In genomic region chr3:39220707-39221034, GRCm38 (mm10) we compare ENCODE assay signal across 9 mouse cellular contexts.
DNase-seq lines count a peak whose midpoint lies in the region; ATAC-seq and TF ChIP-seq lines count a peak whose summit lies in the region.
"Had no signal": no experiment of that assay in that cellular context is flagged by ENCODE, and none has a peak within 500 bp of the region (broad histone marks: within the 10 kb centered on the region; RNA-seq: fewer than 3 reads in every experiment).

No protein-coding gene starts in this region.

- no peaks in the 10 kb centered on the region for H3K27me3 ChIP-seq in forebrain, embryonic 14.5 days (replicated peaks; ENCODE audit: control insufficient read depth, insufficient read depth, low read length)
- H3K27me3 ChIP-seq in hindbrain, postnatal 0 days (ENCODE audit: insufficient read depth, low read length) = no peaks in the 10 kb centered on the region

- H3K9me3 ChIP-seq in forebrain, embryonic 14.5 days (replicated peaks; ENCODE audit: control insufficient read depth, low read length) = no peaks in the 10 kb centered on the region
- H3K9me3 ChIP-seq in hindbrain, postnatal 0 days (ENCODE audit: low read length) = no peaks in the 10 kb centered on the region

- DNase-seq in adrenal gland, postnatal 14 days = peak; percentile 23
- DNase-seq in adrenal gland, adult 8-10 months = no peak
- DNase-seq in forebrain, embryonic 14.5 days (ENCODE audit: low spot score) = peak; percentile 48
- DNase-seq in hindbrain, postnatal 0 days (ENCODE audit: low spot score) = peak; percentile 16
- peak; percentile 60 for DNase-seq in lung, postnatal 36 days
- DNase-seq in c-Kit-positive CD71-positive TER-119-positive erythroid progenitor cells, embryonic 14.5 days (ENCODE audit: low spot score) = no peak
- no peak for DNase-seq in frontal cortex, postnatal 36 days (ENCODE audit: low spot score in 2 of 2)
- no peak for DNase-seq in gastrocnemius, postnatal 10 days

- H3K4me1 ChIP-seq in forebrain, embryonic 14.5 days (ENCODE audit: control insufficient read depth, insufficient read depth, low read length) = peaks cover 9% of the 10 kb centered on the region
- no peaks in the 10 kb centered on the region for H3K4me1 ChIP-seq in hindbrain, postnatal 0 days (ENCODE audit: insufficient read depth, low read length)

- H3K9ac ChIP-seq in forebrain, embryonic 14.5 days (ENCODE audit: low read length) = no peak overlapping the region
- H3K9ac ChIP-seq in hindbrain, postnatal 0 days (replicated peaks; ENCODE audit: low read length) = no peak overlapping the region

- H3K4me3 ChIP-seq in forebrain, embryonic 14.5 days (ENCODE audit: low read depth, low read length) = no peak overlapping the region
- no peak overlapping the region for H3K4me3 ChIP-seq in hindbrain, postnatal 0 days (ENCODE audit: low read length)

- 0 out of 2 replicates have a peak overlapping the region, but pooled peaks have one; percentile 3 for H3K4me2 ChIP-seq in forebrain, embryonic 14.5 days (ENCODE audit: low read length)
- H3K4me2 ChIP-seq in hindbrain, postnatal 0 days (ENCODE audit: low read depth, low read length) = no peak overlapping the region

- 8% methylated on average over 2 of the region's 2 CpGs for WGBS in forebrain, embryonic 14.5 days
- WGBS in hindbrain, postnatal 0 days = 16% methylated on average over 2 of the region's 2 CpGs

- ATAC-seq in forebrain, embryonic 14.5 days = peak; percentile 70
- ATAC-seq in hindbrain, postnatal 0 days = 0 out of 2 replicates have a peak, but pooled peaks have one; percentile 2

- no peak overlapping the region for H3K27ac ChIP-seq in forebrain, embryonic 14.5 days (ENCODE audit: low read depth, low read length)
- H3K27ac ChIP-seq in hindbrain, postnatal 0 days = no peak overlapping the region
- H3K27ac ChIP-seq: macrophage had no signal

- no peaks in the 10 kb centered on the region for H3K36me3 ChIP-seq in forebrain, embryonic 14.5 days (ENCODE audit: control insufficient read depth, insufficient read depth, low read length)
- H3K36me3 ChIP-seq in hindbrain, postnatal 0 days (ENCODE audit: insufficient read depth, low read length) = no peaks in the 10 kb centered on the region

- TF ChIP-seq CTCF in hindbrain, postnatal 0 days (IDR thresholded peaks at IDR 0.05; ENCODE audit: low read depth) = peak; percentile 54

Comparison
In these comparisons a context has a peak if more than half of its experiments do, and no peak if none do; other contexts are left out.
1. DNase-seq: peak in adrenal gland, postnatal 14 days (single experiment), forebrain, embryonic 14.5 days (single experiment), hindbrain, postnatal 0 days (single experiment) and lung, postnatal 36 days (single experiment); none in adrenal gland, adult 8-10 months (single experiment), c-Kit-positive CD71-positive TER-119-positive erythroid progenitor cells, embryonic 14.5 days (single experiment), frontal cortex, postnatal 36 days (0 of 2) and gastrocnemius, postnatal 10 days (single experiment).